8 mouse cellular contexts compared by ENCODE assay signal in genomic region chr2:155729158-155729645, GRCm38 (mm10). TPM values are rescaled to one million over a fixed set of nuclear protein-coding genes. Genes with fewer than 3 reads are reported as not detected.
A peak's percentile ranks its signal among the peaks of the same experiment; 100 is the strongest.
DNase-seq lines count a peak whose midpoint lies in the region; ATAC-seq and TF ChIP-seq lines count a peak whose summit lies in the region.

TSS of gene Edem2 (minus strand) at chr2:155729475.

- H3K9ac ChIP-seq in heart, embryonic 11.5 days (ENCODE audit: low read depth, low read length), result peak within 1 kb of the TSS; percentile 72
- H3K9ac ChIP-seq in kidney, embryonic 16.5 days (replicated peaks; ENCODE audit: low read length), result peak within 1 kb of the TSS; percentile 73
- H3K9ac ChIP-seq in liver, adult 2 months (ENCODE audit: low read depth, low read length), result peak within 1 kb of the TSS; percentile 93

- peaks cover 6% of the 10 kb centered on the region for H3K79me2 ChIP-seq in C2C12 (ENCODE audit: control insufficient read depth, insufficient read depth)
- H3K79me2 ChIP-seq in liver, adult 2 months (ENCODE audit: control insufficient read depth, insufficient read depth, low read length), result no peaks in the 10 kb centered on the region; the same call in 1 of the 2 replicates
- no peaks in the 10 kb centered on the region for H3K79me2 ChIP-seq in myocyte (ENCODE audit: control insufficient read depth, insufficient read depth)

- peak within 1 kb of the TSS; percentile 94 for H3ac ChIP-seq in C2C12 (ENCODE audit: control insufficient read depth, insufficient read length, low read depth)
- peak within 1 kb of the TSS; percentile 36 for H3ac ChIP-seq in myocyte (ENCODE audit: control insufficient read depth, insufficient read length)

- peak within 1 kb of the TSS; percentile 87 for H3K4me2 ChIP-seq in heart, embryonic 11.5 days
- peak within 1 kb of the TSS; percentile 94 for H3K4me2 ChIP-seq in kidney, embryonic 16.5 days (replicated peaks; ENCODE audit: low read depth, low read length)
- peak within 1 kb of the TSS; percentile 99 for H3K4me2 ChIP-seq in myocyte (ENCODE audit: low read depth)

- WGBS in heart, embryonic 11.5 days (ENCODE audit: insufficient replicate concordance), result under 1% methylated on average over 33 of the region's 33 CpGs
- WGBS in kidney, embryonic 16.5 days, result under 1% methylated on average over 33 of the region's 33 CpGs
- WGBS in liver, adult 2 months, result under 1% methylated on average over 30 of the region's 33 CpGs

- no peak within 1 kb of the TSS for H3K27ac ChIP-seq in heart, embryonic 11.5 days (ENCODE audit: low read depth, low read length)
- H3K27ac ChIP-seq in kidney, embryonic 16.5 days (ENCODE audit: low read length), result no peak within 1 kb of the TSS
- H3K27ac ChIP-seq in liver, adult 2 months (replicated peaks; ENCODE audit: insufficient read depth, low read depth, low read length), result peak within 1 kb of the TSS; percentile 17; the same call in 1 of the 2 replicates

- ATAC-seq in heart, embryonic 11.5 days (replicated peaks; ENCODE audit: insufficient number of reproducible peaks, low FRiP score, low TSS enrichment), result peak; percentile 78
- ATAC-seq in kidney, embryonic 16.5 days (ENCODE audit: low FRiP score, low TSS enrichment), result peak; percentile 94

- no peak for TF ChIP-seq CTCF in C2C12 (IDR thresholded peaks at IDR 0.05; ENCODE audit: control insufficient read depth, insufficient read depth, insufficient read length)
- no peak for TF ChIP-seq CTCF in brain, embryonic 14.5 days (IDR thresholded peaks at IDR 0.05; ENCODE audit: borderline replicate concordance, extremely low read depth, insufficient read depth, insufficient read length)
- no peak for TF ChIP-seq CTCF in liver, adult 2 months (IDR thresholded peaks at IDR 0.05; ENCODE audit: low read depth, low read length)

- no peaks in the 10 kb centered on the region for H3K9me3 ChIP-seq in erythroblast, embryonic 14.5 days (ENCODE audit: control insufficient read depth, low read length)
- H3K9me3 ChIP-seq in heart, embryonic 11.5 days (replicated peaks; ENCODE audit: control insufficient read depth, low read length), result no peaks in the 10 kb centered on the region
- no peaks in the 10 kb centered on the region for H3K9me3 ChIP-seq in kidney, embryonic 16.5 days (ENCODE audit: low read length)

- TF ChIP-seq POLR2A in brain, embryonic 14.5 days (IDR thresholded peaks at IDR 0.05; ENCODE audit: borderline replicate concordance, extremely low read depth, insufficient read depth, insufficient read length, poor library complexity, severe bottlenecking), result peak; percentile 78; the same call in 1 of the 2 replicates
- TF ChIP-seq POLR2A in liver, adult 2 months (IDR thresholded peaks at IDR 0.05; ENCODE audit: extremely low read depth, insufficient read depth, low read length), result peak; percentile 72
- peak; percentile 98 for TF ChIP-seq POLR2A in myocyte (IDR thresholded peaks at IDR 0.05; ENCODE audit: insufficient read length, low read depth)

- H3K27me3 ChIP-seq in C2C12 (ENCODE audit: control insufficient read depth, insufficient read depth, insufficient read length) (no peaks in the 10 kb centered on the region), myocyte (ENCODE audit: control insufficient read depth, insufficient read depth, insufficient read length) (no peaks in the 10 kb centered on the region)
- no peaks in the 10 kb centered on the region for H3K27me3 ChIP-seq in erythroblast, embryonic 14.5 days (ENCODE audit: control insufficient read depth)
- H3K27me3 ChIP-seq in heart, embryonic 11.5 days (ENCODE audit: control insufficient read depth, insufficient read depth, low read length), result no peaks in the 10 kb centered on the region
- H3K27me3 ChIP-seq in kidney, embryonic 16.5 days (ENCODE audit: insufficient read depth, low read length), result no peaks in the 10 kb centered on the region
- H3K27me3 ChIP-seq in liver, adult 2 months (ENCODE audit: control insufficient read depth, insufficient read depth, low read length), result no peaks in the 10 kb centered on the region
- H3K27me3 ChIP-seq in splenic B cell, adult 2 months (ENCODE audit: control insufficient read depth, insufficient read depth, low read length, poor library complexity, severe bottlenecking), result no peaks in the 10 kb centered on the region

- H3K4me1 ChIP-seq in erythroblast, embryonic 14.5 days (ENCODE audit: control insufficient read depth), result peaks cover 23% of the 10 kb centered on the region
- H3K4me1 ChIP-seq in heart, embryonic 11.5 days (ENCODE audit: control insufficient read depth, insufficient read depth, low read length), result no peaks in the 10 kb centered on the region
- peaks cover 8% of the 10 kb centered on the region for H3K4me1 ChIP-seq in kidney, embryonic 16.5 days (ENCODE audit: insufficient read depth, low read length)
- peaks cover 11% of the 10 kb centered on the region for H3K4me1 ChIP-seq in liver, adult 2 months (ENCODE audit: control insufficient read depth, insufficient read depth, low read length)

- no peaks in the 10 kb centered on the region for H3K79me3 ChIP-seq in C2C12 (ENCODE audit: low read depth)

- peak; percentile 98 for DNase-seq in brain, embryonic 14.5 days (ENCODE audit: low read depth)
- peak; percentile 88 for DNase-seq in liver, adult 2 months (ENCODE audit: extremely low read depth, low read depth, low spot score)
- DNase-seq in splenic B cell, adult 2 months (ENCODE audit: low read depth, low spot score), result peak; percentile 95

- H3K4me3 ChIP-seq in C2C12 (ENCODE audit: insufficient read depth, poor library complexity, severe bottlenecking) (peak within 1 kb of the TSS; percentile 87), myocyte (peak within 1 kb of the TSS; percentile 39)
- H3K4me3 ChIP-seq in erythroblast, embryonic 14.5 days (replicated peaks), result peak within 1 kb of the TSS; percentile 74
- peak within 1 kb of the TSS; percentile 66 for H3K4me3 ChIP-seq in heart, embryonic 11.5 days (ENCODE audit: low read depth, low read length)
- peak within 1 kb of the TSS; percentile 72 for H3K4me3 ChIP-seq in kidney, embryonic 16.5 days (ENCODE audit: low read length)
- H3K4me3 ChIP-seq in liver, adult 2 months (ENCODE audit: insufficient read depth, low read depth, low read length), result peak within 1 kb of the TSS; percentile 91

- H3K36me3 ChIP-seq in C2C12 (ENCODE audit: control insufficient read depth, insufficient read depth), result no peaks in the 10 kb centered on the region
- 0 out of 2 replicates have a peak, but pooled peaks cover 2% of the 10 kb centered on the region for H3K36me3 ChIP-seq in erythroblast, embryonic 14.5 days (ENCODE audit: control insufficient read depth)
- H3K36me3 ChIP-seq in heart, embryonic 11.5 days (ENCODE audit: control insufficient read depth, insufficient read depth, low read length), result no peaks in the 10 kb centered on the region
- no peaks in the 10 kb centered on the region for H3K36me3 ChIP-seq in kidney, embryonic 16.5 days (ENCODE audit: insufficient read depth, low read length)
- peaks cover 2% of the 10 kb centered on the region; the same call in 1 of the 2 replicates for H3K36me3 ChIP-seq in liver, adult 2 months (ENCODE audit: control insufficient read depth, insufficient read depth, low read length)
- no peaks in the 10 kb centered on the region for H3K36me3 ChIP-seq in myocyte (ENCODE audit: control insufficient read depth, insufficient read depth)
- H3K36me3 ChIP-seq in splenic B cell, adult 2 months (ENCODE audit: control insufficient read depth, insufficient read depth, low read length, poor library complexity, severe bottlenecking), result no peaks in the 10 kb centered on the region

TF ChIP-seq in C2C12, 6 proteins besides CTCF, POLR2A, EP300 and RAD21:
- TF ChIP-seq MAX (IDR thresholded peaks at IDR 0.05), result peak; percentile 70
- TF ChIP-seq USF1 (IDR thresholded peaks at IDR 0.05; ENCODE audit: low read depth), result no peak
- no peak for TF ChIP-seq FOSL1 (IDR thresholded peaks at IDR 0.05; ENCODE audit: insufficient read depth, low read length, poor library complexity, severe bottlenecking)
- TF ChIP-seq CEBPB (IDR thresholded peaks at IDR 0.05; ENCODE audit: low read depth), result no peak
- TF ChIP-seq MYOD1 (IDR thresholded peaks at IDR 0.05; ENCODE audit: control insufficient read depth, insufficient read length, low read depth), result peak; percentile 72
- TF ChIP-seq MYOG (IDR thresholded peaks at IDR 0.05; ENCODE audit: control insufficient read depth, extremely low read depth, insufficient read length), result no peak

TF ChIP-seq in myocyte, 11 proteins besides CTCF, POLR2A, EP300 and RAD21:
- no peak for TF ChIP-seq USF1 (IDR thresholded peaks at IDR 0.05; ENCODE audit: low read depth)
- TF ChIP-seq TCF3 (IDR thresholded peaks at IDR 0.05; ENCODE audit: insufficient read length, low read depth), result peak; percentile 70
- TF ChIP-seq POLR2AphosphoS2 (IDR thresholded peaks at IDR 0.05; ENCODE audit: insufficient read length, low read depth), result peak; percentile 98
- TF ChIP-seq MYOD1 (IDR thresholded peaks at IDR 0.05; ENCODE audit: control insufficient read depth in 1 of 3, insufficient read length in 2 of 3, low read depth in 2 of 3), result peak in 2 of 3 experiments; percentile 81 to 94
- no peak for TF ChIP-seq E2F4 (IDR thresholded peaks at IDR 0.05; ENCODE audit: insufficient read depth)
- TF ChIP-seq MYOG (IDR thresholded peaks at IDR 0.05; ENCODE audit: control insufficient read depth in 1 of 3, insufficient read depth in 1 of 3, insufficient read length in 2 of 3, low read depth in 2 of 3), result peak in 2 of 3 experiments; percentile 80 to 81

RNA-seq across cellular contexts. Expression of gene Edem2, which starts in this region (rescaled TPM):
- polyA plus RNA-seq in C2C12 (2012; fragmentation: generic; extraction: Trizol) (19.0 TPM), myocyte (2012; fragmentation: generic; extraction: Trizol) (21.9 TPM)
- polyA plus RNA-seq in brain, embryonic 14.5 days (2012; rRNA removed), result 58.4 and 84.7 TPM in 2 replicates
- polyA plus RNA-seq in erythroblast, embryonic 14.5 days (2012), result 2.2 and 2.8 TPM in 2 replicates
- 28.6 and 28.8 TPM in 2 replicates for polyA plus RNA-seq in heart, embryonic 11.5 days (2014; fragmentation: Nextera tagmentation; extraction: Ambion mirVana)
- 43.2 and 44.8 TPM in 2 replicates for polyA plus RNA-seq in kidney, embryonic 16.5 days (2015; fragmentation: Nextera tagmentation; extraction: Ambion mirVana)
- 45.8 and 53.1 TPM in 2 replicates for total RNA-seq in liver, adult 2 months (2014; rRNA removed)
- polyA plus RNA-seq in liver, adult 2 months (2012; rRNA removed), result 64.1 and 71.6 TPM in 2 replicates

Comparison
In these comparisons a context has a peak if more than half of its experiments do, and no peak if none do; other contexts are left out.
1. H3K4me3 ChIP-seq: peak in every context shown above with its lines; median percentile 91 in liver, adult 2 months; 87 in C2C12; 74 in erythroblast, embryonic 14.5 days; 72 in kidney, embryonic 16.5 days; 66 in heart, embryonic 11.5 days; 39 in myocyte.